8 mouse cellular contexts compared by ENCODE assay signal in genomic region chr5:124529191-124529651, GRCm38 (mm10). TPM values are rescaled to one million over a fixed set of nuclear protein-coding genes. Genes with fewer than 3 reads are reported as not detected.
DNase-seq lines count a peak whose midpoint lies in the region; ATAC-seq and TF ChIP-seq lines count a peak whose summit lies in the region.

No protein-coding gene starts in this region.

- no peak for TF ChIP-seq EP300 in heart, postnatal 0 days (IDR thresholded peaks at IDR 0.05; ENCODE audit: low read depth)

- no peak for TF ChIP-seq POLR2A in liver, adult 2 months (IDR thresholded peaks at IDR 0.05; ENCODE audit: extremely low read depth, insufficient read depth, low read length)

- no peaks in the 10 kb centered on the region for H3K9me3 ChIP-seq in heart, postnatal 0 days (replicated peaks; ENCODE audit: control insufficient read depth, low read length)
- H3K9me3 ChIP-seq in limb, embryonic 11.5 days (ENCODE audit: control insufficient read depth, low read length): no peaks in the 10 kb centered on the region
- H3K9me3 ChIP-seq in neural tube, embryonic 12.5 days: no peaks in the 10 kb centered on the region

- no peaks in the 10 kb centered on the region for H3K27me3 ChIP-seq in liver, adult 2 months (ENCODE audit: control insufficient read depth, insufficient read depth, low read length)
- H3K27me3 ChIP-seq in heart, postnatal 0 days (ENCODE audit: control insufficient read depth, insufficient read depth, low read length): no peaks in the 10 kb centered on the region
- no peaks in the 10 kb centered on the region for H3K27me3 ChIP-seq in limb, embryonic 11.5 days (ENCODE audit: control insufficient read depth, insufficient read depth, low read length)
- H3K27me3 ChIP-seq in neural tube, embryonic 12.5 days (replicated peaks): no peaks in the 10 kb centered on the region

- whole genome bisulfite sequencing in liver, adult 2 months: 72% methylated on average over 8 of the region's 8 CpGs
- WGBS in heart, postnatal 0 days: 20% methylated on average over 8 of the region's 8 CpGs
- WGBS in limb, embryonic 11.5 days: 12% methylated on average over 8 of the region's 8 CpGs
- WGBS in neural tube, embryonic 12.5 days: 30% methylated on average over 8 of the region's 8 CpGs

- peak overlapping the region; percentile 19; the same call in 1 of the 2 replicates for H3K9ac ChIP-seq in liver, adult 2 months (ENCODE audit: low read depth, low read length)
- H3K9ac ChIP-seq in heart, postnatal 0 days (replicated peaks; ENCODE audit: low read depth, low read length): peak overlapping the region; percentile 79
- H3K9ac ChIP-seq in limb, embryonic 11.5 days (ENCODE audit: low read length): peak overlapping the region; percentile 49; the same call in 1 of the 2 replicates
- peak overlapping the region; percentile 40 for H3K9ac ChIP-seq in neural tube, embryonic 12.5 days

- H3K4me1 ChIP-seq in liver, adult 2 months (ENCODE audit: control insufficient read depth, insufficient read depth, low read length): peaks cover 4% of the 10 kb centered on the region; the same call in 1 of the 2 replicates
- H3K4me1 ChIP-seq in heart, postnatal 0 days (ENCODE audit: control insufficient read depth, insufficient read depth): peaks cover 28% of the 10 kb centered on the region
- H3K4me1 ChIP-seq in limb, embryonic 11.5 days (ENCODE audit: control insufficient read depth, insufficient read depth, low read length): peaks cover 25% of the 10 kb centered on the region
- peaks cover 38% of the 10 kb centered on the region for H3K4me1 ChIP-seq in neural tube, embryonic 12.5 days

- peak overlapping the region; percentile 41 for H3K27ac ChIP-seq in liver, adult 2 months (replicated peaks; ENCODE audit: insufficient read depth, low read depth, low read length)
- peak overlapping the region; percentile 94 for H3K27ac ChIP-seq in heart, postnatal 0 days (ENCODE audit: low read depth)
- H3K27ac ChIP-seq in limb, embryonic 11.5 days (replicated peaks; ENCODE audit: low read depth, low read length): peak overlapping the region; percentile 21; the same call in 1 of the 2 replicates
- H3K27ac ChIP-seq in neural tube, embryonic 12.5 days: no peak overlapping the region

- no peak for TF ChIP-seq CTCF in liver, adult 2 months (IDR thresholded peaks at IDR 0.05; ENCODE audit: low read depth, low read length)
- TF ChIP-seq CTCF in heart, postnatal 0 days (IDR thresholded peaks at IDR 0.05; ENCODE audit: low read depth): no peak

- H3K4me2 ChIP-seq in heart, postnatal 0 days (ENCODE audit: low read depth, low read length): peak overlapping the region; percentile 91
- peak overlapping the region; percentile 72 for H3K4me2 ChIP-seq in limb, embryonic 11.5 days (ENCODE audit: low read depth, severe bottlenecking)
- H3K4me2 ChIP-seq in neural tube, embryonic 12.5 days (replicated peaks): peak overlapping the region; percentile 83

- H3K36me3 ChIP-seq in liver, adult 2 months (ENCODE audit: control insufficient read depth, insufficient read depth, low read length): no peaks in the 10 kb centered on the region
- H3K36me3 ChIP-seq in heart, postnatal 0 days (replicated peaks; ENCODE audit: control insufficient read depth, insufficient read depth, low read length): peaks cover 6% of the 10 kb centered on the region; the same call in 1 of the 2 replicates
- no peaks in the 10 kb centered on the region for H3K36me3 ChIP-seq in limb, embryonic 11.5 days (ENCODE audit: control insufficient read depth, insufficient read depth, low read length)
- H3K36me3 ChIP-seq in neural tube, embryonic 12.5 days: 0 out of 2 replicates have a peak, but pooled peaks cover 3% of the 10 kb centered on the region

- peak overlapping the region; percentile 2 for H3K4me3 ChIP-seq in liver, adult 2 months (ENCODE audit: insufficient read depth, low read depth, low read length)
- H3K4me3 ChIP-seq in heart, postnatal 0 days (ENCODE audit: low read depth, low read length): peak overlapping the region; percentile 95
- peak overlapping the region; percentile 84 for H3K4me3 ChIP-seq in limb, embryonic 11.5 days (ENCODE audit: low read depth, low read length)
- H3K4me3 ChIP-seq in neural tube, embryonic 12.5 days: peak overlapping the region; percentile 75

- DNase-seq in liver, adult 2 months (ENCODE audit: extremely low read depth, low read depth, low spot score): no peak
- DNase-seq in liver (no peak), MN1 (ENCODE audit: low spot score) (no peak)
- no peak for DNase-seq in heart, postnatal 0 days (ENCODE audit: low spot score)
- DNase-seq in limb, embryonic 11.5 days (ENCODE audit: low spot score): no peak
- no peak for DNase-seq in frontal cortex, postnatal 25 days (ENCODE audit: low spot score in 2 of 2)

- ATAC-seq in heart, postnatal 0 days (ENCODE audit: insufficient read depth, low read depth): 0 out of 2 replicates have a peak, but pooled peaks have one; percentile 8
- ATAC-seq in limb, embryonic 11.5 days (ENCODE audit: insufficient number of reproducible peaks, low FRiP score, low TSS enrichment, low read depth): no peak
- no peak for ATAC-seq in neural tube, embryonic 12.5 days (ENCODE audit: low FRiP score, low read depth)
- ATAC-seq in frontal cortex, adult (ENCODE audit: low TSS enrichment): no peak

- 0 out of 2 replicates have a peak, but pooled peaks cover 4% of the 10 kb centered on the region for H3K79me2 ChIP-seq in liver, adult 2 months (ENCODE audit: control insufficient read depth, insufficient read depth, low read length)

RNA-seq across cellular contexts. Expression of gene Rilpl1, which starts 2.0 kb away (rescaled TPM):
- total RNA-seq in liver, adult 2 months (2014; rRNA removed): 1.4 and 1.6 TPM in 2 replicates
- 0.97 and 2.0 TPM in 2 replicates for polyA plus RNA-seq in liver, adult 2 months (2012; rRNA removed)
- total RNA-seq in heart, postnatal 0 days (2014; rRNA removed; ENCODE audit: low replicate concordance): 34.7 and 52.1 TPM in 2 replicates
- polyA plus RNA-seq in heart, postnatal 0 days (2015; fragmentation: Nextera tagmentation; extraction: Ambion mirVana): 39.0 and 40.5 TPM in 2 replicates
- polyA plus RNA-seq in limb, embryonic 11.5 days (2014; fragmentation: Nextera tagmentation; extraction: Ambion mirVana): 30.0 and 30.7 TPM in 2 replicates
- 18.1 and 19.8 TPM in 2 replicates for polyA plus RNA-seq in neural tube, embryonic 12.5 days (2016; fragmentation: Nextera tagmentation; extraction: Ambion mirVana)

RNA-seq across cellular contexts. Expression of gene Tmed2, which starts 11.3 kb away (rescaled TPM):
- total RNA-seq in liver, adult 2 months (2014; rRNA removed): 374 and 414 TPM in 2 replicates
- 124 and 135 TPM in 2 replicates for polyA plus RNA-seq in liver, adult 2 months (2012; rRNA removed)
- 331 and 388 TPM in 2 replicates for total RNA-seq in heart, postnatal 0 days (2014; rRNA removed; ENCODE audit: low replicate concordance)
- 389 and 404 TPM in 2 replicates for polyA plus RNA-seq in heart, postnatal 0 days (2015; fragmentation: Nextera tagmentation; extraction: Ambion mirVana)
- 501 and 517 TPM in 2 replicates for polyA plus RNA-seq in limb, embryonic 11.5 days (2014; fragmentation: Nextera tagmentation; extraction: Ambion mirVana)
- polyA plus RNA-seq in neural tube, embryonic 12.5 days (2016; fragmentation: Nextera tagmentation; extraction: Ambion mirVana): 389 and 400 TPM in 2 replicates

RNA-seq across cellular contexts. Expression of gene Ddx55, which starts 23.4 kb away (rescaled TPM):
- 3.0 and 3.8 TPM in 2 replicates for total RNA-seq in liver, adult 2 months (2014; rRNA removed)
- 3.5 and 6.3 TPM in 2 replicates for polyA plus RNA-seq in liver, adult 2 months (2012; rRNA removed)
- total RNA-seq in heart, postnatal 0 days (2014; rRNA removed; ENCODE audit: low replicate concordance): 1.1 and 5.2 TPM in 2 replicates
- 4.9 and 5.9 TPM in 2 replicates for polyA plus RNA-seq in heart, postnatal 0 days (2015; fragmentation: Nextera tagmentation; extraction: Ambion mirVana)
- 14.4 and 15.3 TPM in 2 replicates for polyA plus RNA-seq in limb, embryonic 11.5 days (2014; fragmentation: Nextera tagmentation; extraction: Ambion mirVana)
- polyA plus RNA-seq in neural tube, embryonic 12.5 days (2016; fragmentation: Nextera tagmentation; extraction: Ambion mirVana): 21.9 and 22.0 TPM in 2 replicates

RNA-seq across cellular contexts. Expression of gene Snrnp35, which starts 46.3 kb away (rescaled TPM):
- total RNA-seq in liver, adult 2 months (2014; rRNA removed): 2.9 and 3.7 TPM in 2 replicates
- 2.2 and 2.5 TPM in 2 replicates for polyA plus RNA-seq in liver, adult 2 months (2012; rRNA removed)
- total RNA-seq in heart, postnatal 0 days (2014; rRNA removed; ENCODE audit: low replicate concordance): 0.50 and 4.4 TPM in 2 replicates
- polyA plus RNA-seq in heart, postnatal 0 days (2015; fragmentation: Nextera tagmentation; extraction: Ambion mirVana): 14.0 and 14.6 TPM in 2 replicates
- polyA plus RNA-seq in limb, embryonic 11.5 days (2014; fragmentation: Nextera tagmentation; extraction: Ambion mirVana): 14.1 and 15.3 TPM in 2 replicates
- polyA plus RNA-seq in neural tube, embryonic 12.5 days (2016; fragmentation: Nextera tagmentation; extraction: Ambion mirVana): 29.5 and 29.6 TPM in 2 replicates

RNA-seq across cellular contexts. Expression of gene Eif2b1, which starts 49.7 kb away (rescaled TPM):
- 10.5 and 13.0 TPM in 2 replicates for total RNA-seq in liver, adult 2 months (2014; rRNA removed)
- polyA plus RNA-seq in liver, adult 2 months (2012; rRNA removed): 12.0 and 13.2 TPM in 2 replicates
- total RNA-seq in heart, postnatal 0 days (2014; rRNA removed; ENCODE audit: low replicate concordance): 23.7 and 58.6 TPM in 2 replicates
- polyA plus RNA-seq in heart, postnatal 0 days (2015; fragmentation: Nextera tagmentation; extraction: Ambion mirVana): 49.5 and 51.5 TPM in 2 replicates
- polyA plus RNA-seq in limb, embryonic 11.5 days (2014; fragmentation: Nextera tagmentation; extraction: Ambion mirVana): 83.1 and 85.1 TPM in 2 replicates
- polyA plus RNA-seq in neural tube, embryonic 12.5 days (2016; fragmentation: Nextera tagmentation; extraction: Ambion mirVana): 75.7 and 76.2 TPM in 2 replicates

Comparison
In these comparisons a context has a peak if more than half of its experiments do, and no peak if none do; other contexts are left out.
1. H3K4me3 ChIP-seq: peak in every context shown above with its lines; median percentile 95 in heart, postnatal 0 days; 84 in limb, embryonic 11.5 days; 75 in neural tube, embryonic 12.5 days; 2 in liver, adult 2 months.
2. H3K9ac ChIP-seq: peak in every context shown above with its lines; median percentile 79 in heart, postnatal 0 days; 49 in limb, embryonic 11.5 days; 40 in neural tube, embryonic 12.5 days; 19 in liver, adult 2 months.